Mouse (Mus musculus) CH12.LX (cell line): ENCODE results near the gene Adad2.

Experiments used
- ELF1 ChIP-seq: IDR thresholded peaks from 2 replicates; pipeline ENCODE4 v1.6.1; 2014; ENCODE audit warnings: low read depth, mild to moderate bottlenecking, inconsistent platforms, low read length, improper control_type of control experiment
- MAFK ChIP-seq: IDR thresholded peaks from 2 replicates; pipeline ENCODE4 v1.6.1; 2011; ENCODE audit warnings: low read length, improper control_type of control experiment; ENCODE audit not compliant: insufficient replicate concordance
- NELFE ChIP-seq: IDR thresholded peaks from 2 replicates; pipeline ENCODE4 v1.6.1; 2011; ENCODE audit warnings: low read depth, low read length, improper control_type of control experiment
- POLR2A ChIP-seq: IDR thresholded peaks from 2 replicates; pipeline ENCODE4 v1.6.1; 2011; ENCODE audit warnings: low read depth, mild to moderate bottlenecking, improper control_type of control experiment, low read length
- USF2 ChIP-seq: conservative IDR thresholded peaks from 2 replicates; pipeline ENCODE4 v1.6.1; 2011; ENCODE audit warnings: low read depth, low read length, improper control_type of control experiment
- ZMIZ1 ChIP-seq: IDR thresholded peaks from 2 replicates; pipeline ENCODE4 v1.6.1; 2012; ENCODE audit warnings: low read depth, mild to moderate bottlenecking, inconsistent platforms, low read length, improper control_type of control experiment

DNA sequence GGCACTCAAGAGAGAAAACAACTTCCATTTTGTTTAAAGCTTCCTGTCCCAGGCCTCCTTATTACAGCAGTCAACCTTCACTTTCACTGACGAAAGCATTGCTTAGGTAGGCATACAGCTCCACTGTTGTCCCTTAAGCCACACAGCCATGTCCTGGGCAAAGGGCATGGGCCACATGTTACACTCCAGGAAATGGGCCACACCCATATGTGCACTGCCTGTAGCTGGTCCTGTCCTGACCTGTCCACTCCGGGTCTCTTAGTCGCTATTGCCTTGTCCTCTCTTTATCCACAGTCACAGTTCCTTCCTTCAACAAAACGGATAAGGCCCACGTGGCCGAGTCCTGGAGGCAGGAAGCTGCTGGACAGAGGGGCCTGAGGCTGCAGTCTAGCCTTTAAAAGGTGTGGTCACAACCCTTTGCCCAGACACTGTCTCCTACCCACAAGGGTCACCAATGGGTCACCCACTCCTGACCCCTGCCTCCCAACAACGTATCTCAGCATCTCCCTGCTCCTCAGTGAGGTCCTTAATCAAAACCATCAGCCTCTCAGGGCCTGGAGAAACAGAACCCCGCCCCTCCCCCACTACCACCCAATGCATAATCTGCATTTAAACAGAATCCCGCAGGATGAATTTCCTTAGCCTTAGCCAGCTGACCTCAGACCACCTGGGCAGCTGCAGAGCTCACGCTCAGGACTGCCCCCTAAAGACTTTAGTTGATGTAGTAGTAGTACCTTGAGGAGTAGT lies 15.2 kb downstream of the Adad2 start:
- TF ChIP-seq ELF1: no peak
- no peak for TF ChIP-seq POLR2A
- no peak for TF ChIP-seq NELFE
- no peak for TF ChIP-seq MAFK
- TF ChIP-seq ZMIZ1: no peak
- TF ChIP-seq USF2: no peak
